Comparison of ENCODE assay signal across 9 mouse cellular contexts in the genomic region with DNA sequence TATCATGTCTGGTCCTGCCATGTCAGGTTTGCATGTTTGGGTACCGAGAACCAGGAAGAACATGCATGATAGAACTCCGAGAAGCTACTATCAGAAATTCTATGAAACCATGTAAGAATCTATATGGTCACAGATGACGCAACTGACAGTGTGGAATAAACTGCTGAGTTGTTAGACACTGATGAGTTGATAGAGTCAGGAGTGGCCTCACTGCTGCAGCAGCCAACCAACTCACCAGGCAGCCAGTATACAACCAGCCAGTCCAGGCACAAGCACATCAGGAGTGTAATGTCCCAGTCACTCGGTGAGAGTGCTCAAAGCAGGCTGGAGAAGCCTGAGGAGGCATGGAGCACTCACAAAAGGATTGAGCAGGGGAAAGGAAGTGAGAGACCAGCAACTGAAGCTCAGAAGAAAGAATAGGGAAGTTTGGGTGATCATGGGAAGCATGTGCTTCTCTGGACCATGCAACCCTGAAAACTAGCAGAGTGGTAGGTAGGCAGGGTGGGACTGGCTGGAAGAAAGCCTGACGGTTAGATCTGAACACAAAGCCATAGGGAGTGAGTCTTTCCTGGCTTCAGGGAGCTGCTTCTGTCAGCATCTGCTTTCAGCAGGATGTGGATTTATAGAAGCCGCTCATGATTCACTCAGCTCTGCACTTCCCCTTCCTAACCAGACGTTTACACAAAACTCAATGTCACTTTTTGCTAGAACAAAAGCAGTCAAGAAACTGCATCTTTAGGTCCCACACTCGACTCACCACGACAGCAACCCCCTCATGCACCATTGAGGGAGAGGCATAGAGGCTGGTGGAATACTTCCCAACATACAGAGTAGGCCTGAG. TPM values are rescaled to one million over a fixed set of nuclear protein-coding genes. Genes with fewer than 3 reads are reported as not detected.
DNase-seq lines count a peak whose midpoint lies in the region; ATAC-seq and TF ChIP-seq lines count a peak whose summit lies in the region.
"Had no signal": no experiment of that assay in that cellular context is flagged by ENCODE, and none has a peak within 500 bp of the region (broad histone marks: within the 10 kb centered on the region; RNA-seq: fewer than 3 reads in every experiment).

No protein-coding gene starts in this region.

- intact Hi-C loops in heart, postnatal 14 days (cut with DNase I): loop anchor here (2.0 to 5.0 kb wide), 2 partner anchors 207 to 333 kb away; a partner anchor contains a TSS
- intact Hi-C loops in left cerebral cortex, postnatal 10 days (cut with DNase I): loop anchor here (5.0 kb wide), 2 partner anchors 208 to 323 kb away; no protein-coding TSS in a partner anchor

- no peaks in the 10 kb centered on the region for H3K27me3 ChIP-seq in heart, embryonic 11.5 days (ENCODE audit: control insufficient read depth, insufficient read depth, low read length)
- H3K27me3 ChIP-seq in neural tube, embryonic 13.5 days: no peaks in the 10 kb centered on the region
- no peaks in the 10 kb centered on the region for H3K27me3 ChIP-seq in neural tube, embryonic 15.5 days (replicated peaks)
- H3K27me3 ChIP-seq in heart, postnatal 0 days (ENCODE audit: control insufficient read depth, insufficient read depth, low read length): no peaks in the 10 kb centered on the region
- H3K27me3 ChIP-seq: midbrain, embryonic 15.5 days had no signal

- no peak for DNase-seq in heart, postnatal 14 days
- DNase-seq in heart, postnatal 0 days (ENCODE audit: low spot score): no peak
- DNase-seq in monocyte, adult 2 months (ENCODE audit: low read depth in 1 of 2, low spot score in 2 of 2): peak; percentile 34 to 53
- no peak for DNase-seq in left cerebral cortex, postnatal 10 days (ENCODE audit: extremely low spot score in 1 of 2, low spot score in 2 of 2)
- no peak for DNase-seq in left cerebral cortex, adult 9 months (ENCODE audit: low spot score in 2 of 2)

- H3K4me2 ChIP-seq in heart, embryonic 11.5 days: no peak overlapping the region
- no peak overlapping the region for H3K4me2 ChIP-seq in neural tube, embryonic 13.5 days
- H3K4me2 ChIP-seq in neural tube, embryonic 15.5 days: no peak overlapping the region
- H3K4me2 ChIP-seq in heart, postnatal 0 days (ENCODE audit: low read depth, low read length): no peak overlapping the region
- H3K4me2 ChIP-seq: midbrain, embryonic 15.5 days had no signal

- H3K27ac ChIP-seq in heart, embryonic 11.5 days (ENCODE audit: low read depth, low read length): no peak overlapping the region
- 0 out of 2 replicates have a peak overlapping the region, but pooled peaks have one; percentile 23 for H3K27ac ChIP-seq in neural tube, embryonic 13.5 days (replicated peaks)
- H3K27ac ChIP-seq in neural tube, embryonic 15.5 days (replicated peaks): no peak overlapping the region
- H3K27ac ChIP-seq in heart, postnatal 0 days (ENCODE audit: low read depth): 0 out of 2 replicates have a peak overlapping the region, but pooled peaks have one; percentile 18
- H3K27ac ChIP-seq: midbrain, embryonic 15.5 days had no signal

- no peak for TF ChIP-seq EP300 in heart, postnatal 0 days (IDR thresholded peaks at IDR 0.05; ENCODE audit: low read depth)

- WGBS in heart, embryonic 11.5 days (ENCODE audit: insufficient replicate concordance): 69% methylated on average over 9 of the region's 9 CpGs
- WGBS in neural tube, embryonic 13.5 days: 79% methylated on average over 9 of the region's 9 CpGs
- 81% methylated on average over 9 of the region's 9 CpGs for WGBS in neural tube, embryonic 15.5 days
- WGBS in heart, postnatal 0 days: 66% methylated on average over 9 of the region's 9 CpGs

- TF ChIP-seq CTCF in heart, postnatal 0 days (IDR thresholded peaks at IDR 0.05; ENCODE audit: low read depth): no peak

- H3K4me1 ChIP-seq in heart, embryonic 11.5 days (ENCODE audit: control insufficient read depth, insufficient read depth, low read length): peaks cover 5% of the 10 kb centered on the region; the same call in 1 of the 2 replicates
- no peaks in the 10 kb centered on the region for H3K4me1 ChIP-seq in neural tube, embryonic 13.5 days (replicated peaks)
- no peaks in the 10 kb centered on the region for H3K4me1 ChIP-seq in neural tube, embryonic 15.5 days
- H3K4me1 ChIP-seq in heart, postnatal 0 days (ENCODE audit: control insufficient read depth, insufficient read depth): no peaks in the 10 kb centered on the region
- H3K4me1 ChIP-seq: midbrain, embryonic 15.5 days had no signal

- no peak overlapping the region for H3K4me3 ChIP-seq in heart, embryonic 11.5 days (ENCODE audit: low read depth, low read length)
- no peak overlapping the region for H3K4me3 ChIP-seq in neural tube, embryonic 13.5 days
- H3K4me3 ChIP-seq in neural tube, embryonic 15.5 days (replicated peaks): no peak overlapping the region
- H3K4me3 ChIP-seq in heart, postnatal 0 days (ENCODE audit: low read depth, low read length): no peak overlapping the region
- H3K4me3 ChIP-seq: midbrain, embryonic 15.5 days had no signal

- no peak for ATAC-seq in heart, embryonic 11.5 days (replicated peaks; ENCODE audit: insufficient number of reproducible peaks, low FRiP score, low TSS enrichment)
- ATAC-seq in neural tube, embryonic 13.5 days (ENCODE audit: low read depth): no peak
- ATAC-seq in neural tube, embryonic 15.5 days (ENCODE audit: low FRiP score): no peak
- no peak for ATAC-seq in heart, postnatal 0 days (ENCODE audit: insufficient read depth, low read depth)

- 0 out of 2 replicates have a peak overlapping the region, but pooled peaks have one; percentile 5 for H3K9ac ChIP-seq in heart, embryonic 11.5 days (ENCODE audit: low read depth, low read length)
- H3K9ac ChIP-seq in neural tube, embryonic 13.5 days: no peak overlapping the region
- no peak overlapping the region for H3K9ac ChIP-seq in neural tube, embryonic 15.5 days (replicated peaks)
- H3K9ac ChIP-seq in heart, postnatal 0 days (replicated peaks; ENCODE audit: low read depth, low read length): no peak overlapping the region
- H3K9ac ChIP-seq: midbrain, embryonic 15.5 days had no signal

- no peaks in the 10 kb centered on the region for H3K9me3 ChIP-seq in heart, embryonic 11.5 days (replicated peaks; ENCODE audit: control insufficient read depth, low read length)
- no peaks in the 10 kb centered on the region for H3K9me3 ChIP-seq in neural tube, embryonic 13.5 days
- no peaks in the 10 kb centered on the region for H3K9me3 ChIP-seq in neural tube, embryonic 15.5 days (replicated peaks)
- H3K9me3 ChIP-seq in heart, postnatal 0 days (replicated peaks; ENCODE audit: control insufficient read depth, low read length): no peaks in the 10 kb centered on the region
- H3K9me3 ChIP-seq: midbrain, embryonic 15.5 days had no signal

- H3K36me3 ChIP-seq in heart, embryonic 11.5 days (ENCODE audit: control insufficient read depth, insufficient read depth, low read length): no peaks in the 10 kb centered on the region
- H3K36me3 ChIP-seq in neural tube, embryonic 13.5 days: peaks cover 13% of the 10 kb centered on the region
- peaks cover 4% of the 10 kb centered on the region; the same call in 1 of the 2 replicates for H3K36me3 ChIP-seq in neural tube, embryonic 15.5 days
- peaks cover 3% of the 10 kb centered on the region for H3K36me3 ChIP-seq in heart, postnatal 0 days (replicated peaks; ENCODE audit: control insufficient read depth, insufficient read depth, low read length)

RNA-seq across cellular contexts. Expression of a gene that starts 31.6 kb away (rescaled TPM):
- 73.2 and 76.2 TPM in 2 replicates for polyA plus RNA-seq in heart, embryonic 11.5 days (2014; fragmentation: Nextera tagmentation; extraction: Ambion mirVana)
- 10 to 100 TPM; 44.1 to 44.7 TPM for total RNA-seq in heart, postnatal 14 days (2021)
- 18.3 and 19.3 TPM in 2 replicates for polyA plus RNA-seq in neural tube, embryonic 13.5 days (2015; fragmentation: Nextera tagmentation; extraction: Ambion mirVana)
- polyA plus RNA-seq in neural tube, embryonic 15.5 days (2015; fragmentation: Nextera tagmentation; extraction: Ambion mirVana): 14.8 and 27.6 TPM in 2 replicates
- 66.6 and 76.3 TPM in 2 replicates for total RNA-seq in heart, postnatal 0 days (2014; rRNA removed; ENCODE audit: low replicate concordance)
- polyA plus RNA-seq in heart, postnatal 0 days (2015; fragmentation: Nextera tagmentation; extraction: Ambion mirVana): 72.9 and 74.9 TPM in 2 replicates
- total RNA-seq in left cerebral cortex, postnatal 10 days (2021): 1 to 10 TPM; 4.8 to 5.6 TPM

RNA-seq across cellular contexts. Expression of a gene that starts 54.2 kb away (rescaled TPM):
- 0.14 TPM in 1 of 2 replicates, not detected in the other for polyA plus RNA-seq in heart, embryonic 11.5 days (2014; fragmentation: Nextera tagmentation; extraction: Ambion mirVana)
- total RNA-seq in heart, postnatal 14 days (2021): 1 to 10 TPM; 1.0 to 1.7 TPM
- polyA plus RNA-seq in neural tube, embryonic 13.5 days (2015; fragmentation: Nextera tagmentation; extraction: Ambion mirVana): not detected in 2 replicates
- polyA plus RNA-seq in neural tube, embryonic 15.5 days (2015; fragmentation: Nextera tagmentation; extraction: Ambion mirVana): 0.23 and 0.41 TPM in 2 replicates
- total RNA-seq in heart, postnatal 0 days (2014; rRNA removed; ENCODE audit: low replicate concordance): 0.50 TPM in 1 of 2 replicates, not detected in the other
- polyA plus RNA-seq in heart, postnatal 0 days (2015; fragmentation: Nextera tagmentation; extraction: Ambion mirVana): 0.49 and 0.55 TPM in 2 replicates
- total RNA-seq in left cerebral cortex, postnatal 10 days (2021): not detected
- polyA plus RNA-seq: midbrain, embryonic 15.5 days had no signal

Comparison
In these comparisons a context has a peak if more than half of its experiments do, and no peak if none do; other contexts are left out.
1. H3K27ac ChIP-seq: peak in neural tube, embryonic 13.5 days (single experiment) and heart, postnatal 0 days (single experiment); none in heart, embryonic 11.5 days (single experiment) and neural tube, embryonic 15.5 days (single experiment).
2. DNase-seq: peak in monocyte, adult 2 months (2 of 2); none in heart, postnatal 14 days (0 of 2), heart, postnatal 0 days (single experiment), left cerebral cortex, postnatal 10 days (0 of 2) and left cerebral cortex, adult 9 months (0 of 2).